Mouse (Mus musculus) hindbrain, embryonic 10.5 days (tissue): ENCODE measurements around the gene Nlrx1. TPM values are rescaled to one million over a fixed set of nuclear protein-coding genes. Genes with fewer than 3 reads are reported as not detected.
A peak's percentile ranks its signal among the peaks of the same experiment; 100 is the strongest.

Experiments
- DNase-seq: peaks from one replicate; pipeline ENCODE4 v3.0.0-alpha.2; 2017; ENCODE audit warnings: low spot score
- H3K27ac ChIP-seq: fragments of 300-500 bp; sonication (generic); 2 replicates; pipeline ENCODE4 v1.5.1; 2016; ENCODE audit warnings: mild to moderate bottlenecking, moderate library complexity
- H3K27me3 ChIP-seq: fragments of 300-500 bp; sonication (generic); 2 replicates; pipeline ENCODE4 v1.6.1; 2016; ENCODE audit warnings: mild to moderate bottlenecking; ENCODE audit not compliant: poor library complexity, insufficient read depth, severe bottlenecking
- H3K36me3 ChIP-seq: fragments of 300-500 bp; sonication (generic); 2 replicates; pipeline ENCODE4 v1.6.1; 2016; ENCODE audit warnings: mild to moderate bottlenecking, moderate library complexity
- H3K4me1 ChIP-seq: fragments of 300-500 bp; sonication (generic); replicated peaks from 2 replicates; pipeline ENCODE4 v1.6.1; 2016; ENCODE audit warnings: mild to moderate bottlenecking
- H3K4me3 ChIP-seq: fragments of 300-500 bp; sonication (generic); 2 replicates; pipeline ENCODE4 v1.5.1; 2016; ENCODE audit warnings: mild to moderate bottlenecking, moderate library complexity
- H3K9me3 ChIP-seq: fragments of 300-500 bp; sonication (generic); 2 replicates; pipeline ENCODE4 v1.6.1; 2016; ENCODE audit warnings: mild to moderate bottlenecking, moderate library complexity
- WGBS: fragments of 180-500 bp; shearing (Covaris S2); methylation state at CpG from one replicate; pipeline ENCODE4 v1.1.7; 2016; 5-methylcytosine and 5-hydroxymethylcytosine counted together
- polyA plus RNA-seq: library from polyadenylated mRNA; unstranded; fragments of >200 nt; fragmentation: Nextera tagmentation; extraction: Ambion mirVana; gene quantifications from 2 replicates; pipeline ENCODE4 v1.2.1, GENCODE M21; 2016

The Nlrx1 gene
- polyA plus RNA-seq, 1 experiment from 2014 or later = 3.3 TPM

GRCm38 (mm10) chr9:44292490-44292889, 24.1 kb upstream of the Nlrx1 start:
- Histone ChIP-seq H3K4me3 (no peak overlapping the region), H3K4me1 (peaks cover 19% of the 10 kb centered on the region), H3K36me3 (peaks cover 76% of the 10 kb centered on the region), H3K27ac (no peak overlapping the region), H3K9me3 (peaks cover 2% of the 10 kb centered on the region; the same call in 1 of the 2 replicates), H3K27me3 (peaks cover 31% of the 10 kb centered on the region)
- peak; percentile 37 for DNase-seq
- WGBS = 75% methylated on average over 3 of the region's 3 CpGs

- 6% methylated on average over 11 of the region's 11 CpGs for WGBS
- peaks cover 55% of the 10 kb centered on the region for H3K27me3 ChIP-seq
- H3K27ac ChIP-seq = peak overlapping the region; percentile 87; the same call in 1 of the 2 replicates
- peaks cover 42% of the 10 kb centered on the region for H3K36me3 ChIP-seq
- H3K4me3 ChIP-seq = peak overlapping the region; percentile 78
- peak; percentile 29 for DNase-seq
- H3K9me3 ChIP-seq = peaks cover 2% of the 10 kb centered on the region; the same call in 1 of the 2 replicates
- H3K4me1 ChIP-seq = peaks cover 35% of the 10 kb centered on the region
Measured at GRCm38 (mm10) chr9:44288959-44289291, 20.5 kb upstream of the Nlrx1 start.

- Histone ChIP-seq H3K27me3 (peaks cover 55% of the 10 kb centered on the region), H3K4me3 (peak within 1 kb of the TSS; percentile 78), H3K36me3 (peaks cover 36% of the 10 kb centered on the region), H3K9me3 (peaks cover 2% of the 10 kb centered on the region; the same call in 1 of the 2 replicates), H3K27ac (peak within 1 kb of the TSS; percentile 87), H3K4me1 (peaks cover 35% of the 10 kb centered on the region)
- under 1% methylated on average over 38 of the region's 38 CpGs for WGBS
- DNase-seq = peak; percentile 64
Measured at GRCm38 (mm10) chr9:44288076-44288958, 19.9 kb upstream of the Nlrx1 start, which contains the start of gene Abcg4. TSS of gene Abcg4 (minus strand) at chr9:44288615.

GRCm38 (mm10) chr9:44287401-44288075, 19.1 kb upstream of the Nlrx1 start:
- Histone ChIP-seq H3K36me3 (peaks cover 28% of the 10 kb centered on the region), H3K27me3 (peaks cover 55% of the 10 kb centered on the region), H3K4me1 (peaks cover 35% of the 10 kb centered on the region), H3K4me3 (peak overlapping the region; percentile 78), H3K27ac (peak overlapping the region; percentile 87), H3K9me3 (peaks cover 2% of the 10 kb centered on the region; the same call in 1 of the 2 replicates)
- under 1% methylated on average over 47 of the region's 47 CpGs for WGBS
- peak; percentile 57 for DNase-seq

GRCm38 (mm10) chr9:44287003-44287400, 18.6 kb upstream of the Nlrx1 start:
- no peak for DNase-seq

GRCm38 (mm10) chr9:44286256-44286850, 18.0 kb upstream of the Nlrx1 start:
- peaks cover 55% of the 10 kb centered on the region for H3K27me3 ChIP-seq
- DNase-seq = no peak
- peak overlapping the region; percentile 87; the same call in 1 of the 2 replicates for H3K27ac ChIP-seq
- WGBS = 5% methylated on average over 6 of the region's 6 CpGs
- peaks cover 35% of the 10 kb centered on the region for H3K4me1 ChIP-seq
- H3K4me3 ChIP-seq = peak overlapping the region; percentile 78
- peaks cover 17% of the 10 kb centered on the region for H3K36me3 ChIP-seq
- peaks cover 2% of the 10 kb centered on the region; the same call in 1 of the 2 replicates for H3K9me3 ChIP-seq

More at GRCm38 (mm10) chr9:44287003-44287400, 18.6 kb upstream of the Nlrx1 start:
- Histone ChIP-seq H3K27ac (peak overlapping the region; percentile 87), H3K27me3 (peaks cover 55% of the 10 kb centered on the region), H3K4me1 (peaks cover 35% of the 10 kb centered on the region), H3K4me3 (peak overlapping the region; percentile 78), H3K36me3 (peaks cover 23% of the 10 kb centered on the region), H3K9me3 (peaks cover 2% of the 10 kb centered on the region; the same call in 1 of the 2 replicates)
- 8% methylated on average over 11 of the region's 11 CpGs for WGBS

- H3K9me3 ChIP-seq = no peaks in the 10 kb centered on the region
- H3K36me3 ChIP-seq = peaks cover 20% of the 10 kb centered on the region
- 73% methylated on average over 5 of the region's 5 CpGs for WGBS
- H3K27ac ChIP-seq = no peak overlapping the region
- peaks cover 23% of the 10 kb centered on the region for H3K4me1 ChIP-seq
- peaks cover 32% of the 10 kb centered on the region for H3K27me3 ChIP-seq
- no peak for DNase-seq
- H3K4me3 ChIP-seq = no peak overlapping the region
Measured at GRCm38 (mm10) chr9:44283183-44283582, 14.8 kb upstream of the Nlrx1 start.

- no peak overlapping the region for H3K27ac ChIP-seq
- no peak for DNase-seq
- 87% methylated on average over 4 of the region's 4 CpGs for WGBS
Measured at GRCm38 (mm10) chr9:44269973-44270372, 1.6 kb upstream of the Nlrx1 start.

GRCm38 (mm10) chr9:44269077-44269476, 678 bp upstream of the Nlrx1 start:
- Histone ChIP-seq H3K27me3 (peaks cover 7% of the 10 kb centered on the region; the same call in 1 of the 2 replicates), H3K36me3 (peaks cover 2% of the 10 kb centered on the region; the same call in 1 of the 2 replicates), H3K4me1 (peaks cover 23% of the 10 kb centered on the region), H3K4me3 (no peak overlapping the region), H3K27ac (no peak overlapping the region), H3K9me3 (0 out of 2 replicates have a peak, but pooled peaks cover 2% of the 10 kb centered on the region)
- DNase-seq = no peak
- 76% methylated on average over 3 of the region's 3 CpGs for WGBS

More at GRCm38 (mm10) chr9:44269973-44270372, 1.6 kb upstream of the Nlrx1 start:
- Histone ChIP-seq H3K27me3 (peaks cover 7% of the 10 kb centered on the region; the same call in 1 of the 2 replicates), H3K36me3 (peaks cover 10% of the 10 kb centered on the region), H3K4me3 (no peak overlapping the region), H3K4me1 (peaks cover 19% of the 10 kb centered on the region), H3K9me3 (0 out of 2 replicates have a peak, but pooled peaks cover 2% of the 10 kb centered on the region)

GRCm38 (mm10) chr9:44268027-44268360, 405 bp downstream of the Nlrx1 start:
- H3K27me3 ChIP-seq = peaks cover 7% of the 10 kb centered on the region; the same call in 1 of the 2 replicates
- peak overlapping the region; percentile 86 for H3K27ac ChIP-seq
- H3K4me1 ChIP-seq = peaks cover 23% of the 10 kb centered on the region
- peak; percentile 75 for DNase-seq
- no peaks in the 10 kb centered on the region for H3K36me3 ChIP-seq
- H3K4me3 ChIP-seq = peak overlapping the region; percentile 58
- 6% methylated on average over 28 of the region's 28 CpGs for WGBS
- H3K9me3 ChIP-seq = 0 out of 2 replicates have a peak, but pooled peaks cover 2% of the 10 kb centered on the region

GRCm38 (mm10) chr9:44267319-44268026, 926 bp downstream of the Nlrx1 start:
- DNase-seq = peak; percentile 35

More at GRCm38 (mm10) chr9:44267319-44268026, 926 bp downstream of the Nlrx1 start:
- 10% methylated on average over 23 of the region's 23 CpGs for WGBS
- Histone ChIP-seq H3K36me3 (no peaks in the 10 kb centered on the region), H3K4me1 (peaks cover 23% of the 10 kb centered on the region), H3K27ac (peak overlapping the region; percentile 86), H3K9me3 (0 out of 2 replicates have a peak, but pooled peaks cover 2% of the 10 kb centered on the region), H3K27me3 (peaks cover 7% of the 10 kb centered on the region; the same call in 1 of the 2 replicates), H3K4me3 (peak overlapping the region; percentile 58)
